Mouse (Mus musculus) activated CD4-positive, CD25-positive, alpha-beta regulatory T cell, adult 4 months (primary cell): Measurements from ENCODE around the gene Elmo1. TPM values are rescaled to one million over a fixed set of nuclear protein-coding genes. Genes with fewer than 3 reads are reported as not detected.

Experiments used
- ATAC-seq: one replicate; pipeline ENCODE4 v1.8.0; 2017
- polyA plus RNA-seq, 2 experiments: library from polyadenylated mRNA; unstranded; fragments of 100-300 nt; shearing (Covaris generic); gene quantifications; one replicate each; pipeline ENCODE4 v1.2.1; 2017

Elmo1 gene
- polyA plus RNA-seq, 2 experiments from 2014 or later, result 81.7 to 103 TPM

- no peak for ATAC-seq
Observed at GRCm38 (mm10) chr13:20392824-20393598, 302.6 kb downstream of the Elmo1 start.

DNA sequence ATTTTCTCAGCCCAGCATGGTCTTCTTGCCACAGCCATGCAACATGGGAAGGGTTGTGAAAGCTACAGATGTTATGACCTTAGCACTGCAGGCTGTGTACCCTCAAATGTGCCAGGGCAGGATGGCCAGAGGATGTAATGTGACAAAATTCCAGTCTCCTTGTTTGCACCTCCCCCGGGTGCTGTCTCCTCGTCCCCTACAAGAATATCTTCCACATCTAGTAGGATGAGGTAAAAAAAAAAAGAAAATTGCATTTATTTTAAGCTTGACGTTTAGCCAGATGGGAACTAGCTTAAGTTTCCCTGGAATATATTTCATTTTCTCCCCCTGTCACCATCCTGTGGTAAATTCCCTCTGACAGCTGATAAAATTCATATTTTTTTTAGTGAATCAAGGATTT lies 307.3 kb downstream of the Elmo1 start:
- ATAC-seq, result no peak

DNA sequence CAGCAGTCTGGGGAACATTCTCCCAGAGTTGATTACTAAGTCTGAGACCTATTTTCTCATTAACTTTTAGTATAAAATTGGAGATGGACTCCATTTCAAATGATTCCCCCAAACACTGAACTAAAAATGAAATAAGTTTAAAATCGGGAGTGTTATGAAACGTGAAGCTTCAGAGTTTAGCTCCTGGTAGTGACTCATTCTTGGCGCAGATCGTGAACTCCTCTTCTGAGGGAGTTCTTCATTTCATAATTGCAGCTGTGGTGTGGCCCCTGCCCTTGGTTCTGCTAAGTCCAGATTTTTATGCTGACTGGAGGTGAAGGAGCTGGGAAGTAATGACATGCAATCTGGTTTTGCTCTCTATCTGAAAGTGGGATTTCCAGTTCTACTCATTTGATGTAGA lies 307.9 kb downstream of the Elmo1 start:
- ATAC-seq, result no peak

DNA sequence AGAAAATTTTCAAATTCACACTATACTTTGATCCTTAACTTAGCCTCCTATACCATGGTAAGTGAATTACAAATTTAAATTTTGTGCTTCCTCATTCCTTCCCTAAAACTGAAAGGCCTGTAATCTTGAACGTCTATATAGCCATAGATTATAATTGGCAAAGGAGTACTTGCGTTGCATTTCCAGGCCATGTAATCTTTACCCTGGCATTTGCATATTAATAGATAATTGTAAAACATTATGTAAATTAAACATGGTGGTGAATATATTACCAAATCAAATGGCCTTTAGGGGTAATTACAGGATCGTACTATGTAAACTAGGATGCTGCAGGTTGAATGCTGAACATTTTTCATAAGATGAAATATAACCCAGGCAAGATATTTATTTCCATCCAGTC lies 314.1 kb downstream of the Elmo1 start:
- ATAC-seq, result no peak

- no peak for ATAC-seq
Observed at GRCm38 (mm10) chr13:20406470-20407213, 316.2 kb downstream of the Elmo1 start.

- ATAC-seq, result no peak
Observed at GRCm38 (mm10) chr13:20410306-20411101, 320.1 kb downstream of the Elmo1 start.

- ATAC-seq, result no peak
Observed at GRCm38 (mm10) chr13:20416691-20417660, 326.6 kb downstream of the Elmo1 start.

- ATAC-seq, result no peak
Observed at GRCm38 (mm10) chr13:20430998-20431397, 340.6 kb downstream of the Elmo1 start.

GRCm38 (mm10) chr13:20433221-20433858 lies 342.9 kb downstream of the Elmo1 start:
- ATAC-seq, result no peak

DNA sequence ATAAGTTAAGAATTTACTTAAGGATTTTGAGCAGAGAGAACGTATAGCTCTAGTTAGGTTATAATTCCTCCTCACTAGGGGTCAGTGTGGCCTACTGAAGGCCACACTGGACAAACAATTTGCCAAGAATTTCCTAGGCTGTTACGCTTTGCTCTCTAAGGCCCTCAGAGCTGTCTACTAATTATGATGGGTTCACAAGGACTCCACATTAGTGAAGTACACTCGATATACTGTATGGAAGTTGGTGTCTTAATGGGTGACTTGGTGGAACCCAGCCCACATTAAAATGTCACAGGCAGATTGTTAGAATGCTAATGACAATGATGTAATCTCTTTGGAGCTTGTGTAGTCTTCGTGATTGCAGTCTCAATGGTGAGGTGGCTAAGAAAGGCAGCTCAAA lies 343.7 kb downstream of the Elmo1 start:
- no peak for ATAC-seq

DNA sequence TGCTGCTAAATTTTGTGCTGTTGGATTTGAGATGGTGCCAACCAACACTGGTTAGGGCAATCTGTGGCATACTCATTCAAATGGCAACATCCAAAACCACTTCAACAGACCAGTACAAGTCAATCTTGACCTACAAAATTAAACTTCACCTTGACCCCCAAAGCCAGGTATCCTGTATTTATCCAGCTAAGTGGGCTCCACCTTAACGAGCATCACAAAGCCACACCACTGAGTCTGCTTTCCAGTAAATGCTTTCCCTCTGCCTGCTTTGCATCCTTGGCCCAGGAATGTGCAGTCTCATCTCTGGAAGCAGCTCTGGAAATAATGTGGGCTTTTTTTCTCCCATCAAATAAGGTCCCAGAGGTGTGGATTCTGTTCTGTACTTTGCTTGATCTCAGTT lies 349.1 kb downstream of the Elmo1 start:
- ATAC-seq, result no peak

DNA sequence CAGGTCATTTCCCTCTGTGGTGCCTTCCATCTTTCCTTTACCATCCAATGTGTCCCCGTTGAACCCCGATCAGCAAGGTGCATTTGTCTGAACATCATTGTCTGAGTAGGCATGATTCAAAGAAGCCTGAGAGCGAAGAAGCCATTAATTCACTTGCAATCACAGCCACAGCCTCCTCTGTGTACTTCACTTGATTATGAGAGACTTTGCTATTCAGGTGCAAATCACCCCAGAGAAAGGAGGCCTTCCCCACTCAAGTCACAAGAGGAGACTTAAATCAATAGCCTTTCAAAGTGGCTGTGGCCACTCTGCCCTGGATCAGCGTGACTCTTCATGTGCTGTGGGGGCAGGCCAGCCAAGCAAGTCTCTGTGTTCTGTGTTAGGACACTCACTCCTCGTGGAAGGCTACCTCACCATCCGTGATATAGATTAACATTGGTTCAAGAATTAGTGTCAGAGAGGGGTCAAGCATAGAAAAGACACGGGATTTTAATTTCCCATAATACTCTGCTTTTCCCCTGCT lies 360.5 kb downstream of the Elmo1 start:
- no peak for ATAC-seq

DNA sequence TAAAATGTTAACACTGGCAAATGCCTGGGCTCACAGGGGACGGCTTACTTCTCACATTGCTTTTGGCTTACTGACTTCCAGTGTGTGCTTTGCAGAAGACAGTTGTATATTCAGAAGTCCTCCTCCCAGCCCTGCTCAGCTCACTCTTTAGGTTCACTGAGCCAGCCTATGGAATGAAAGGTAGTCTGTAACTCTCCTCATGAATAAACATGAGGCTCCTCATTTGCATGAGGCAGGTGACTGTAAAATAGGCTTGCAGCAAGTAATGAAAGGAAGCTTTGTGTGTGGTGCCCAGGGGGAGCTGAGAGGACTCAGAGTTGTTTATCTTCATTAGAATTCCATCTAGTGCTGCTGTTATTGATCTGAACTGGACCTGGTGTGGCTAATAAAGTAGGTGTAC lies 364.0 kb downstream of the Elmo1 start:
- ATAC-seq, result no peak

- ATAC-seq, result no peak
Observed at GRCm38 (mm10) chr13:20460096-20460495, 369.7 kb downstream of the Elmo1 start.

DNA sequence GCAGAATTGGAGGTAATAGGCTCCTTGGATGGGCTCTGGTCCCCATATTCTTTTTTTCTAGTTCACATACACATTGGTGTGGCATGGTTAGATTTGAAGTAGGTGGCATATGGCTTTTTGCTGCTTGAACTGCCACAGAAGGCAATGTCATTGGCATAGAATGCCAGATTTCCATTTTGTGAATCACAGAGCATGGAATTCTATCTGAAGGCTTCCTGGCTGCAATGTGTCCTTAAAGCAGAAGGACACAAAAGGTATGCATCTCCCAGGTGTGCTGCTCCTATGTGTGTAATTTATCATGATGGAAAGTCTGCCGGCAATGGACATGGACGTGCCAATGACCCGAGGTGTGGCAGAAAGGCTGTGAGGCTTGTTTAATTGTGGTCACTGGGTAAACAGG lies 371.2 kb downstream of the Elmo1 start:
- no peak for ATAC-seq

- ATAC-seq, result no peak
Observed at GRCm38 (mm10) chr13:20464161-20464560, 373.8 kb downstream of the Elmo1 start.

DNA sequence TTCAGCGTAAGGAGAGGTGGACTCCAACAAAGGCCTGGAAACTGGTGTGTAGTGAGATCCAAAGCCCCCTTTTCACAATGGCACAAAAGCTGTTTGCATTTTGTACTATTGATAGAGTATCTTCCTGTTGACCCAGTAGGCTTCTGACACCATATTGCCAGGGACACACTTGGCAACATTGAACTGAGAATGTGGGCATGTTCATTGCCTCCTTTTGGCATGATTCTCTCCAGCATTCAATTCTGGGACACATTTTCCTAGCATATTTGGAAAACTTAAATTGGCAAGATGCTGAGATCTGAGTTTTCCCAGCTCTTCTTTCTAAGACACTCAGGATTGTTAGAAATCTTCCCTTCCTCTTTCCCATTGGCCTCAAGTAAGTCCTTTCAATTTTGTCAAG lies 377.0 kb downstream of the Elmo1 start:
- ATAC-seq, result no peak

GRCm38 (mm10) chr13:20471732-20472131 lies 381.3 kb downstream of the Elmo1 start:
- ATAC-seq, result peak; percentile 61

DNA sequence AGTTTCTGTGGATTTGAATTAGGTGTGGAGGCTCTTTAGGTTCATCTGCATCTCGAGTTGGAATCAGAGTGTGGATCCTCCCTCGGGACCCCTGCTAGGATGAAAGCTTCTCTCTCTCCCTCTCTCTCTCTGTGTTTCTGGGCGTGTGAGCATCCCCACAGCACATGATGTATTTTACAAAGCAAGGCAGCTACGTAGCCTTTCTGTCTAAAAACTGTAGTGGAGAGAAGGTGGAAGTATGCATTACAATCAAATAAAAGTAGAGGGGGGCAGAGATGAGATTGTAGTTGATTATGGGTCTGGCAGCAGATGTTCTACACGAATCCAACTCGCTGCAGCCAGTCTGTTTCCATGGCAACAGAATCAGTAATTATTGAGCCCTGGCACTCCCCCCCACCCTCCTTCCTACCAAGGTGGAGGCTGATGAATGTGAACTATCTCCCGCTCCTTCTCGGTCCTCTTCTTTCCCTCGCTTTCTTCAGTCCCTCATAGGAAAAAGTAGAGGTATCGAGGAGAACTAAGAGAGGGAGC lies 382.0 kb downstream of the Elmo1 start:
- no peak for ATAC-seq

DNA sequence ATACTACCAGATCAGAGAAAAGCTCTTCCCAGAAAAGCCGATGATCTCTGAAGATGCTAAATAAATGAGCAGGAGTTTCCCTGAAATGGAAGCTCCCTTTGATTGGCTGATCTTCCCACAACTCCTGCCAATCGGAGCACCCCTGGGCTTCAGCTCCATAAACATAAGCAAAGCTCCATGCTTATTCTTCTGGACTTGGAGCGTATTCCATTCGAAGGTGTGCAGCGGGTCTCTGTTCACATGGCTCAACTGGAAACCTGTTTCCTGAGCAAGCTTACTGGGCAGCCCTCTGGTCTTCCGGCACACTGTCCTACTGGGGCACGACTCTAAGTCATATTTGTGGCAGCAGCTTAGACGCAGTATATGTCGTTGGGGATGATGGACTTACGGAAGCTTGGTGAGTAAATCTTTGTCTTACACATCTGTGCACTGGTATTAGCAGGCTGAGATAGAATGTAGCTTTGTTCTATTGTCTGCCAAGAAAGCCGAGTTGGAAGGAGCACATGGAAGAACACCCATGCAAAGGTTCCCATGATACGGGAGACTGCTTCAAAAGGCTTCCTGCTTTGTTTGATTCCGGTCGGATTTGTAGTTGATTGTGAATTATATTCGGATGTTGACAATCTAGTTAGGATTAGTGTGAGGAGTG lies 382.6 kb downstream of the Elmo1 start:
- no peak for ATAC-seq
